Mouse (Mus musculus): ENCODE data around the gene Osbp2. TPM values are rescaled to one million over a fixed set of nuclear protein-coding genes. Genes with fewer than 3 reads are reported as not detected.
A peak's percentile ranks its signal among the peaks of the same experiment; 100 is the strongest.

The Osbp2 gene
- polyA plus RNA-seq, 1 experiment from 2014 or later, result 0.85 TPM

DNA sequence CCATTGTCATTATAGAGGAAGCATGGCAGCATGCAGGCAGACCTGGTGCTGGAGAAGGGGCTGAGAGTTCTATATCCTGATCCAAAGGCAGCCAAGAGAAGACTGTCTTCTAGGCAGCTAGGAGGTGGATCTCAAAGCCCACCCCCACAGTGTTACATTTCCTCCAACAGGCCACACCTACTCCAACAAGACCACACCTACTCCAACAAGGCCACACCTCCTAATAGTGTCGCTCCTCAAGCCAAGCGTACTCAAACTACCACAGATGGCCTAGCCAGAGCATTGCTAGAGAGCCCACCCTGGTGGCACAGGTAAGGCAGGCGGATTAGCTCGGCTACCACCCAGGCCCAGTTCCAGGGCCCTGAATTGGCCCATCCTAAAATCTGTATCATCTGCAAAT, 28.4 kb downstream of the Osbp2 start:
- H3K4me3 ChIP-seq (ENCODE audit: control insufficient read depth in 1 of 2, insufficient read depth in 1 of 2, low read depth in 1 of 2, low read length in 2 of 2), result no peak overlapping the region
- H3K4me1 ChIP-seq (ENCODE audit: control insufficient read depth in 2 of 2, insufficient read depth in 2 of 2, low read length in 2 of 2), result no peaks in the 10 kb centered on the region
- H3K27ac ChIP-seq (replicated peaks in 1 of 2; ENCODE audit: control insufficient read depth in 1 of 2, insufficient read depth in 1 of 2, low read depth in 2 of 2, low read length in 2 of 2), result no peak overlapping the region
- WGBS, result 62% methylated on average over 4 of the region's 4 CpGs
- no peaks in the 10 kb centered on the region for H3K36me3 ChIP-seq (ENCODE audit: control insufficient read depth, insufficient read depth, low read length)
- ATAC-seq (ENCODE audit: insufficient number of reproducible peaks, insufficient read depth, low FRiP score, low read depth), result no peak
- H3K4me2 ChIP-seq (ENCODE audit: low read length), result no peak overlapping the region
- H3K9ac ChIP-seq (ENCODE audit: low read length), result no peak overlapping the region
- H3K9me3 ChIP-seq (ENCODE audit: control insufficient read depth, low read length), result no peaks in the 10 kb centered on the region
- H3K27me3 ChIP-seq (ENCODE audit: control insufficient read depth, insufficient read depth, low read length), result no peaks in the 10 kb centered on the region

GRCm38 (mm10) chr11:3834421-3835098, 29.1 kb downstream of the Osbp2 start:
- Histone ChIP-seq H3K4me2 (ENCODE audit: low read length) (peak overlapping the region; percentile 51), H3K27ac (replicated peaks in 1 of 2; ENCODE audit: control insufficient read depth in 1 of 2, insufficient read depth in 1 of 2, low read depth in 2 of 2, low read length in 2 of 2) (no peak overlapping the region), H3K36me3 (ENCODE audit: control insufficient read depth, insufficient read depth, low read length) (no peaks in the 10 kb centered on the region), H3K4me3 (ENCODE audit: control insufficient read depth in 1 of 2, insufficient read depth in 1 of 2, low read depth in 1 of 2, low read length in 2 of 2) (no peak overlapping the region), H3K9ac (ENCODE audit: low read length) (no peak overlapping the region), H3K27me3 (ENCODE audit: control insufficient read depth, insufficient read depth, low read length) (no peaks in the 10 kb centered on the region), H3K9me3 (ENCODE audit: control insufficient read depth, low read length) (no peaks in the 10 kb centered on the region), H3K4me1 (ENCODE audit: control insufficient read depth in 2 of 2, insufficient read depth in 2 of 2, low read length in 2 of 2) (no peaks in the 10 kb centered on the region)
- 47% methylated on average over 13 of the region's 13 CpGs for WGBS
- no peak for ATAC-seq (ENCODE audit: insufficient number of reproducible peaks, insufficient read depth, low FRiP score, low read depth)

DNA sequence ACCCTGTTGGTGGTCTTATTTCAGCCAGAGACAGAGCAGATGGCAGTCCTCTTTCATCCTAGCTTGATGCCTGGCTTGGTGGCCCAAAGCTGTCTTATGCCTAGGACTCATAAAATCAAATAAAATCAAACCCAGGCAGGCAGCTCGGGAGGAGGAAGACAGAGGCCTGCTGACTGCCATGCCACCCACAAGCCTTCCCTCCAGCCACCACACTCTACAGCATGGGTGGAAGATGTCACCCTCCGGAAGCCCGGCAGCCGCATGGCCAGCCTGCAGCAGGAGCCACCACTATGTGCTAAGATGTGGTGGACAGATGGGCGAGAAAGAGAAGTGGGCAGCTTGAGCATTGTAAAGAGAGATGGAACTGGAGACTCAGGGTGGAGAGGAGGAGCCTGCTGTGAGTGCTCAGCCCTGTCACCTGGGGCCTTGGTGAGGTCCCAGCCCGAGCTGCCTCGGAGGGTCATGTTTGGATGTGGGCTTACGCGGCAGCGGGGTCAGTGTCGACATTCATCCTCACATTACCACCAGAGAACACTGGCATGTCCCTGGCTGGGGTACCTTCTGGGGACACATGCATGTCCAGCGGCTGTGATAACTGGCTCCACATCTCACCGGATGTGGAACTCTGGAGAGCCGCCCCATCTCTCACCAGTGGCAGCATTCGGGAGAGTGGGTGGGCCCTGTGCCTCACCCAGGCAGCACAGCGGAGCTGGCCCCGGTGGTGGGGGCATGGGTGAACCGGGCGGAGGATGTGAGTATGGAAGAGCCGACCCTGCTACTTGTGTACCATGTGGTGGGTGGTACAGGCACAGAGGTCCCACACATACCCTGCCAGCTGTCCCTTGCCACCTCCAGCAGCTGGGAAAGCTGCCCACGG, 29.9 kb downstream of the Osbp2 start:
- no peak for ATAC-seq (ENCODE audit: insufficient number of reproducible peaks, insufficient read depth, low FRiP score, low read depth)

GRCm38 (mm10) chr11:3832193-3832901, 31.4 kb downstream of the Osbp2 start:
- H3K27me3 ChIP-seq (ENCODE audit: control insufficient read depth, insufficient read depth, low read length), result no peaks in the 10 kb centered on the region
- no peaks in the 10 kb centered on the region for H3K9me3 ChIP-seq (ENCODE audit: control insufficient read depth, low read length)
- H3K27ac ChIP-seq (replicated peaks in 1 of 2; ENCODE audit: control insufficient read depth in 1 of 2, insufficient read depth in 1 of 2, low read depth in 2 of 2, low read length in 2 of 2), result no peak overlapping the region
- no peak overlapping the region for H3K9ac ChIP-seq (ENCODE audit: low read length)
- H3K4me1 ChIP-seq (ENCODE audit: control insufficient read depth in 2 of 2, insufficient read depth in 2 of 2, low read length in 2 of 2), result no peaks in the 10 kb centered on the region
- H3K36me3 ChIP-seq (ENCODE audit: control insufficient read depth, insufficient read depth, low read length), result no peaks in the 10 kb centered on the region
- 42% methylated on average over 6 of the region's 6 CpGs for WGBS
- H3K4me3 ChIP-seq (ENCODE audit: control insufficient read depth in 1 of 2, insufficient read depth in 1 of 2, low read depth in 1 of 2, low read length in 2 of 2), result no peak overlapping the region
- ATAC-seq (ENCODE audit: insufficient number of reproducible peaks, insufficient read depth, low FRiP score, low read depth), result no peak
- no peak overlapping the region for H3K4me2 ChIP-seq (ENCODE audit: low read length)

More for the DNA sequence above, 29.9 kb downstream of the Osbp2 start:
- Histone ChIP-seq H3K36me3 (ENCODE audit: control insufficient read depth, insufficient read depth, low read length) (no peaks in the 10 kb centered on the region), H3K4me1 (ENCODE audit: control insufficient read depth in 2 of 2, insufficient read depth in 2 of 2, low read length in 2 of 2) (no peaks in the 10 kb centered on the region), H3K9me3 (ENCODE audit: control insufficient read depth, low read length) (no peaks in the 10 kb centered on the region), H3K4me2 (ENCODE audit: low read length) (peak overlapping the region; percentile 51), H3K4me3 (ENCODE audit: control insufficient read depth in 1 of 2, insufficient read depth in 1 of 2, low read depth in 1 of 2, low read length in 2 of 2) (no peak overlapping the region), H3K9ac (ENCODE audit: low read length) (no peak overlapping the region), H3K27ac (replicated peaks in 1 of 2; ENCODE audit: control insufficient read depth in 1 of 2, insufficient read depth in 1 of 2, low read depth in 2 of 2, low read length in 2 of 2) (no peak overlapping the region), H3K27me3 (ENCODE audit: control insufficient read depth, insufficient read depth, low read length) (no peaks in the 10 kb centered on the region)
- 28% methylated on average over 21 of the region's 21 CpGs for WGBS

DNA sequence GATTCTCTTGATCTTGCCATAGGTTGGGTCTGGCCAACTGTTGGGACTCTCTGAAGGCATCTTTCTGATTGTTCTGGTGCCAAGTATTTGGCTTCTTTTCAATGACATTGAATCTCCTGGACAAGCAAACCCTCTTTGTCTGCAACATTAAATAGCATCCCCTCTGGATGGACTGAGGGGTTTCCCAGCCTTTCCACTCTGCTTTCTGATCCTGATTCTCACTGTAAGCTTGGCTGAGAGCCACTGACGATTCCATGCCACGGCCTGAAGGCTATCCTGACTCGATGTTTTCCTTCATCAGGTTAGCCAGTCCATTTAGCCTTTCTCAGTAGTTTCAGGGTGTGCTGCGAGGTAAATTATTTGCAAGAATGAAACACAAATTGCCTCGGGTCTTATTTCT, 34.0 kb downstream of the Osbp2 start:
- H3K4me1 ChIP-seq (ENCODE audit: control insufficient read depth in 2 of 2, insufficient read depth in 2 of 2, low read length in 2 of 2), result no peaks in the 10 kb centered on the region
- no peak overlapping the region for H3K9ac ChIP-seq (ENCODE audit: low read length)
- H3K27ac ChIP-seq (replicated peaks in 1 of 2; ENCODE audit: control insufficient read depth in 1 of 2, insufficient read depth in 1 of 2, low read depth in 2 of 2, low read length in 2 of 2), result no peak overlapping the region
- no peaks in the 10 kb centered on the region for H3K36me3 ChIP-seq (ENCODE audit: control insufficient read depth, insufficient read depth, low read length)
- H3K9me3 ChIP-seq (ENCODE audit: control insufficient read depth, low read length), result no peaks in the 10 kb centered on the region
- no peak overlapping the region for H3K4me3 ChIP-seq (ENCODE audit: control insufficient read depth in 1 of 2, insufficient read depth in 1 of 2, low read depth in 1 of 2, low read length in 2 of 2)
- no peak overlapping the region for H3K4me2 ChIP-seq (ENCODE audit: low read length)
- ATAC-seq (ENCODE audit: insufficient number of reproducible peaks, insufficient read depth, low FRiP score, low read depth), result no peak
- no peaks in the 10 kb centered on the region for H3K27me3 ChIP-seq (ENCODE audit: control insufficient read depth, insufficient read depth, low read length)
- WGBS, result 82% methylated on average over 5 of the region's 5 CpGs

GRCm38 (mm10) chr11:3824138-3824537, 39.6 kb downstream of the Osbp2 start:
- no peak overlapping the region for H3K9ac ChIP-seq (ENCODE audit: low read length)
- no peak for ATAC-seq (ENCODE audit: insufficient number of reproducible peaks, insufficient read depth, low FRiP score, low read depth)
- no peaks in the 10 kb centered on the region for H3K4me1 ChIP-seq (ENCODE audit: control insufficient read depth in 2 of 2, insufficient read depth in 2 of 2, low read length in 2 of 2)
- H3K27ac ChIP-seq (replicated peaks in 1 of 2; ENCODE audit: control insufficient read depth in 1 of 2, insufficient read depth in 1 of 2, low read depth in 2 of 2, low read length in 2 of 2), result no peak overlapping the region
- no peak overlapping the region for H3K4me3 ChIP-seq (ENCODE audit: control insufficient read depth in 1 of 2, insufficient read depth in 1 of 2, low read depth in 1 of 2, low read length in 2 of 2)
- H3K9me3 ChIP-seq (ENCODE audit: control insufficient read depth, low read length), result no peaks in the 10 kb centered on the region
- WGBS, result 49% methylated on average over 5 of the region's 5 CpGs
- H3K36me3 ChIP-seq (ENCODE audit: control insufficient read depth, insufficient read depth, low read length), result no peaks in the 10 kb centered on the region
- no peak overlapping the region for H3K4me2 ChIP-seq (ENCODE audit: low read length)
- H3K27me3 ChIP-seq (ENCODE audit: control insufficient read depth, insufficient read depth, low read length), result no peaks in the 10 kb centered on the region

- no peak for ATAC-seq (ENCODE audit: insufficient number of reproducible peaks, insufficient read depth, low FRiP score, low read depth)
These were observed 40.3 kb downstream of the Osbp2 start for GRCm38 (mm10) chr11:3823378-3823777.

More at GRCm38 (mm10) chr11:3823378-3823777, 40.3 kb downstream of the Osbp2 start:
- H3K9me3 ChIP-seq (ENCODE audit: control insufficient read depth, low read length), result no peaks in the 10 kb centered on the region
- H3K4me1 ChIP-seq (ENCODE audit: control insufficient read depth in 2 of 2, insufficient read depth in 2 of 2, low read length in 2 of 2), result no peaks in the 10 kb centered on the region
- H3K4me2 ChIP-seq (ENCODE audit: low read length), result no peak overlapping the region
- no peaks in the 10 kb centered on the region for H3K27me3 ChIP-seq (ENCODE audit: control insufficient read depth, insufficient read depth, low read length)
- H3K36me3 ChIP-seq (ENCODE audit: control insufficient read depth, insufficient read depth, low read length), result no peaks in the 10 kb centered on the region
- no peak overlapping the region for H3K27ac ChIP-seq (replicated peaks in 1 of 2; ENCODE audit: control insufficient read depth in 1 of 2, insufficient read depth in 1 of 2, low read depth in 2 of 2, low read length in 2 of 2)
- H3K4me3 ChIP-seq (ENCODE audit: control insufficient read depth in 1 of 2, insufficient read depth in 1 of 2, low read depth in 1 of 2, low read length in 2 of 2), result no peak overlapping the region
- no peak overlapping the region for H3K9ac ChIP-seq (ENCODE audit: low read length)
- 37% methylated on average over 2 of the region's 2 CpGs for WGBS

All from heart, embryonic 14.5 days (tissue).